Mouse (Mus musculus): ENCODE data around the gene F11r.

The F11r gene

GRCm38 (mm10) chr1:171438014-171438670 is 807 bp downstream of the F11r start:
- no peak for DNase-seq (ENCODE audit: low read depth, low spot score)

GRCm38 (mm10) chr1:171439072-171439471 is 1.7 kb downstream of the F11r start:
- no peak for DNase-seq (ENCODE audit: low read depth, low spot score)

GRCm38 (mm10) chr1:171440025-171440725 is 2.8 kb downstream of the F11r start:
- peak; percentile 44 for DNase-seq (ENCODE audit: low read depth, low spot score)

- DNase-seq (ENCODE audit: low read depth, low spot score): no peak
Measured at GRCm38 (mm10) chr1:171441466-171442412, 4.4 kb downstream of the F11r start.

GRCm38 (mm10) chr1:171442413-171442760 is 5.1 kb downstream of the F11r start:
- DNase-seq (ENCODE audit: low read depth, low spot score): no peak

GRCm38 (mm10) chr1:171445050-171445449 is 7.7 kb downstream of the F11r start:
- no peak for DNase-seq (ENCODE audit: low read depth, low spot score)

GRCm38 (mm10) chr1:171446854-171447253 is 9.5 kb downstream of the F11r start:
- no peak for DNase-seq (ENCODE audit: low read depth, low spot score)

- DNase-seq (ENCODE audit: low read depth, low spot score): no peak
Measured at GRCm38 (mm10) chr1:171447692-171448091, 10.4 kb downstream of the F11r start.

- DNase-seq (ENCODE audit: low read depth, low spot score): no peak
Measured at GRCm38 (mm10) chr1:171450062-171450461, 12.7 kb downstream of the F11r start.

- peak; percentile 37 for DNase-seq (ENCODE audit: low read depth, low spot score)
Measured at GRCm38 (mm10) chr1:171451001-171451400, 13.7 kb downstream of the F11r start.

GRCm38 (mm10) chr1:171452522-171452921 is 15.2 kb downstream of the F11r start:
- DNase-seq (ENCODE audit: low read depth, low spot score): no peak

GRCm38 (mm10) chr1:171452923-171453322 is 15.6 kb downstream of the F11r start:
- DNase-seq (ENCODE audit: low read depth, low spot score): no peak

- no peak for DNase-seq (ENCODE audit: low read depth, low spot score)
Measured at GRCm38 (mm10) chr1:171454926-171455325, 17.6 kb downstream of the F11r start.

GRCm38 (mm10) chr1:171457568-171457967 is 20.2 kb downstream of the F11r start:
- no peak for DNase-seq (ENCODE audit: low read depth, low spot score)

GRCm38 (mm10) chr1:171459791-171460190 is 22.5 kb downstream of the F11r start:
- DNase-seq (ENCODE audit: low read depth, low spot score): no peak

GRCm38 (mm10) chr1:171460551-171461503 is 23.5 kb downstream of the F11r start:
- DNase-seq (ENCODE audit: low read depth, low spot score): no peak

- DNase-seq (ENCODE audit: low read depth, low spot score): no peak
Measured at GRCm38 (mm10) chr1:171463133-171463532, 25.8 kb downstream of the F11r start.

GRCm38 (mm10) chr1:171465749-171466412 is 28.5 kb downstream of the F11r start:
- DNase-seq (ENCODE audit: low read depth, low spot score): no peak

- DNase-seq (ENCODE audit: low read depth, low spot score): no peak
Measured at GRCm38 (mm10) chr1:171466565-171466964, 29.2 kb downstream of the F11r start.

GRCm38 (mm10) chr1:171469678-171470077 is 32.3 kb downstream of the F11r start:
- no peak for DNase-seq (ENCODE audit: low read depth, low spot score)
